Mouse (Mus musculus): ENCODE measurements around the gene Nxn.
A peak's percentile ranks its signal among the peaks of the same experiment; 100 is the strongest.

Nxn gene

DNA sequence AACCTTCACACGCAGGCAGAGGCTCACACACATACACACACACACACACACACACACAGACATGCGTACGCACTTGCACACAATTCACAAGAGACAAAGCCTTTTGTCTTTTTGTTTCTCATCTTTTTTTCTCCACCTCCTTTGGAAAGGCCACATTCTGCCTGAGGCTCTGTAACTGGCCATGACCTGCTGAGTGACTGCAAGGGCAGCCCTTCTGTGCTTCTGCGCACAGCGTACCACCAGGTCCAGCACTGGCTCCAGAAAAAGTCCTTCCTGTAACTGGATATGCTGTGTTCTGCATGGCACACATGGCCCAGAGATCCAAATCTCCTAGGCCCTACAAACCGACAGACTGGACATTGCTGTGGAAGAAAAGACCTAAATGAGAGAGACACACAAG lies 38.7 kb downstream of the Nxn start:
- DNase-seq = no peak

DNA sequence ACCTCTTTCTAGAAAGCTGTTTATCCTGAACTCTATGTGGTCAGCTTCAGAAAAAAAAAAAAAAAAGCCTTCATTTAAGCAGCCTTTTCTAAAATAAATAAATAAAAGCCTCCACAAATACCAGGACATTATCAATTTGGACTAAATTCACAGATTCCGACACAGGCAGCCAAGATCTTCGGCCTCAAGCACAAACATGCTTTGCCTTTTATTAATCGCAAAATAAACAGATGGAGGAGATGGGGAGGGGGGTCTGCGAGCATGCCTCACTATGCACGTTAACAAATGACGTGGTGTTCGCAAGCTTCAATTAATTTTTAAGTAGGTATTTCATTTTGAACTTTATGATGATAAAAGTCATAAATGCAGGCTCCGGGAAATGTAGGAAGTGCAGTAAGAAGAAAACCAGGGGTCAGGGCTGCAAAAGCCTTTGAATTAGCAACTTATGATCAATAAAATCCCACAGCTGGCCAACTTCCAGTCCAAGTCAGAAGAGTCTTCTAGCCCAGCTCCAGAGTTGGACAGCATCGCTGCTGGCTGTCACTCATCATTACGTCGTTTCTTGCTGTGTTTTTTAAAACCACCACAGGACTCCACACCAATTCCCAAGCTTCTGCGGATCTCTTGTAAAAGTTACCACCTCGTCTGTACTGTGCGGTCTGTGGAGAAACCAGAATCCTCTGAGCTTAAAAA lies 40.2 kb downstream of the Nxn start:
- no peak for DNase-seq

DNA sequence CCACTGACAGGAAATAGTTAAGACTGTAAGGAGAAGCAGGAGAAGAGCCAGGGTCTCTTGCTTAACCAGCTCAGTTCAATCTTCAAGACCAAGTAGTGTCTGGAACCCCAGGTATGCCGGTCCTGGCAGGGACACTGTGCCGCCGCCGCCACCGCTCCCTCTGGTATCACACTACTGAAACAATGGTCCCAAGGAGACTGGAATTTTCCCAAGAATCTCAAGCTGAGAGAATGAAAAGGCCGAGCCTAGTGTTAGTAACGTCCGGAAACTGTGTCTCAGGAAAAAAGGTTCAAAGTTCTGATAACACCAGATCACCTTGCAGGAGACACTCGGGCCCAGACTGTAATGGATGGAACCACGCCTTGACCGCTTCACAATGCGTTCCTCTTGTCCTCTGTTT lies 41.5 kb downstream of the Nxn start:
- DNase-seq = no peak

DNA sequence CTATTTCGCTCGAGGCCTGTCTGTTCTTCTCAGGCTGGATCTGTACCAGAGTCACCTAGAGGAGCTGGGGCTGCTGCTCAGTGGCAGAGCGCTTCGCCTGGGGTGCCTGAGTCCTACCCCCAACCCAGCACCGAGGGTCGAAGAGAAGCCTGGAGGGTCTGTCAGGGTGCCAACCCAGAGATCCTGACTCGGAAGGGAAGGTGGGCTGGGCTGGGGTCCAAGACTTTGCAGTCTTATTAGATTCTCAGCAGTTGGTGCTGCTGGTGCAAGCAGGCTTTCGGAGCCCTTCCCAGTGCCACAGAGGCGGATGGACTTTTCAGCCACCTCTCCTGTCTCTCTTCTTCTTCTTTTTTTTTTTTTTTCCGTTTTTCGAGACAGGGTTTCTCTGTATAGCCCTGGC lies 42.8 kb downstream of the Nxn start:
- DNase-seq = no peak

GRCm38 (mm10) chr11:76355425-76355824 lies 43.5 kb downstream of the Nxn start:
- no peak for DNase-seq

- DNase-seq = no peak
These were observed 45.9 kb downstream of the Nxn start for GRCm38 (mm10) chr11:76352861-76353558.

- DNase-seq = no peak
These were observed 47.3 kb downstream of the Nxn start for GRCm38 (mm10) chr11:76351624-76352011.

- no peak for DNase-seq
These were observed 47.9 kb downstream of the Nxn start for GRCm38 (mm10) chr11:76350931-76351623.

DNA sequence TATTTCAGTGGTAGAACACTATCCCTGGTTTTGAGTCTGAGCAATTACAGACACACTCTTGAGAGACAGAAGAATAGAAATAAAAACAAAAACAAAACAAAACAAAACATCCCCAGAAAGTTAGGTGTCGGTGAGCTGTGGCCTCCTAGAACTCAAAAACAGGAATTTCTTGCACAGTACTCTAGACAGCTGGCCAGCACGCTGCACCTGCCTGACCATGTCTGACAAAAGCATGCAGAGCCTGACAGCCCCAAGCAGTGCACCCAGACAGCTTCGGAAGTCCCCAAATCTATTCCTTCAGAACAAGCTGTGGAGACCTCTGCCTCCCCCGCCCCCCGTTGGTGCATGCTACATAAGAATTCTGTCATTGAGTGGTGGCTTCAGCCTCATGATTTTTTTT lies 49.1 kb downstream of the Nxn start:
- no peak for DNase-seq

DNA sequence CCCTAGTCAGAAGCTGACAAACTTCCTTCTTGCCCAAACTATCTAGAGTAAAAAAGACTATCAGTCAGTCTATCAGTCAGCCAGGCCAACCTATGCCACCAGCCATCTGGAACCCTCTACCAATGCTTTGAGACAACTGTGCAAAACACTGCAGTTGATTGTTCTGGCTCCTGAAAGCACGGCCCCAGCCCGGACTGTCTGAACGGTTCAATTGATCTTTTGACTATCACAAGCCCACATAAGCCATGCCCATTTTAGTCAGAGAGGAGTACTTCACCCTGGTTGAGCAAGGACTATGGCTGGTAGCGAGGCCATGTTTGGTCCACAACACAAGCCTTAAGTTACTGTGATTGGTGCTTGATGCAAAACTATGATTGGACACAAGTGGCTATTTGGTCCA lies 51.4 kb downstream of the Nxn start:
- DNase-seq = no peak

GRCm38 (mm10) chr11:76343031-76343430 lies 55.9 kb downstream of the Nxn start:
- no peak for DNase-seq

DNA sequence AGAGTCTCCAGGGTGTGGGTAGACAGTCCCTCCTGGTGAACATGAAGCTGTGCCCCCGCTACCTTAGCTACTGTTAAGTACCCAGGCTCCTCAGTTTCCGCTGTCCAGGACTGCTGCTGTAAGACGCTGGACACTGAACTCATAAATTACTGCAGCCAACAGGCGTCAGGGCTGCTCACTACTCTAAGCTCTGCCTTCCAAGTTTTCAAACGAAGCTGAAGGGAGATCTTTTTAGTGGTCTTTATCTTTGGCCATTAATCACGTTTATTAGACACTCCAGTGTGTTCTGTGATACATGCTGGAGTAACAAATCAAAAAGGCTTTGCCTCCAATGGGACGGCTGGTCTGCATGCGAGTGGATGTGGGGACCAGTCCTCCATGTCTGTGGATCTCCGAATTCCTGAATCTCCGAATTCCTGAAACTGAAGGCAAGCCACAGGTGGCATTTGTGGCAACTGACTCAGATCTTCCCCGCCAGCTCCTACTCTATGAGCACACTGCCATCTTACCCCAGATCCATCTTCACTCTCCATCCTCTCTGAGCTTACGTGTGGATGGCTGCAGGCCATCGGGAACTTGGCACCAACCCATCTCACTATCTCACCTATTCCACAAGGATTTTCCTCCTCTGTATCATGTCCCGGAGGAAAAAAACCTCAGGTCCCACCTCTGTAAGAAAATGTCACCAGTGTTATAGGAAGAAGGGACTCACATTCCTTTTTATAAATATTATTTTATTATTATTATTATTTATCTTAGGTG lies 56.9 kb downstream of the Nxn start:
- no peak for DNase-seq

- DNase-seq = no peak
These were observed 57.8 kb downstream of the Nxn start for GRCm38 (mm10) chr11:76341163-76341562.

DNA sequence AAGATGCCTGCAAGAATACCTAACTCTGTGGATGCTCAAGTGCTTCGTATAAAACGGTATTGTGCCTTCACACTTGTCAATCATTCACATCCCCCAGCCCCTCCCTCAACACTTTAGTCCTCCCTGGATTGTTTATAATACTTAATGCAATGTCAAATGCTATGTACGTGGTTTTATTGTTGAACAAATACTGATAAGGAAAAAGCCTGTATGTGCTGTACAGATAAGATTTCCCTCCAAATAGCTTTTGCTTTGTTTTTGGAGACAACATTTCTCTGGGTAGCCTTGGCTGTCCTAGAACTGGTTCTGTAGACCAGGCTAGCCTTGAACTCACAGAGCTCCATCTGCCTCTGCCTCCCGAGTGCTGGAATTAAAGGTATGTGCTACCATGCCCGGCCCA lies 59.1 kb downstream of the Nxn start:
- DNase-seq = no peak

DNA sequence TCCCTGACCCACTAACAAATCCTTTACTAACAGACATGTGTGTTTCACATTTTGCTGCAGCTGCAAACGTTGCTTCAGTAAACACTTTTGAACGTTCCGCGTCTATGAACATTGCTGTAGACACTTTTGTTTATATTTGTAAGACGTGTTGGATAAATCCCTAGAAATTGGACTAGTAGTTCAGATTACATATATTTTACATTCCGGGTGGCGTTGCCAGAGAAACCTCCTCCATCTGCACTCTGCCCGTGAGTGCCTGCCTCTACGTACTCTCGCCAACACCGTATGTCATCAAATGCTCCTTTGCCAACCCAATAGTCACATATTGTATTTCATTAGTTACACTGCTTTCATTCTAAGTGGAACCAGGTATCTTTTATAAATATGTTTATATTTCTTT lies 59.8 kb downstream of the Nxn start:
- peak; percentile 78 for DNase-seq

DNA sequence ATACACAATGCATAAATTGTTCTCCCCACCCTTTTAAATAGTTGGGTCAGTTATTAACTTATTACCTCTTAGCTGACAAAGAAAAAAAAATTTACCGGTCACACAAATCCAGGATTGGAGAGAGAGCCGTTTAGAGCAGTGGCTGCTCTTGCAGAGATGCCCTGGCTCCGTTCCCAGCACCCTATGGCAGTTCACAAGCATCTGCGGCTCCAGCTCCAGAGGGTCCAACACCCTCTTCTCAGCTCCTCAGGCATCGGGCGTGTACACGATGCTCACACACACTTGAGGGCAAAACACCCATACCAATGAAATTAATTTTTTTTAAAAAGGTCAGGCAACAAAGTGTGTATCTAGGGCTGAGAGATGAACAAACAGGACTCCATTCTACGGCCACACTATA lies 60.3 kb downstream of the Nxn start:
- peak; percentile 55 for DNase-seq

- no peak for DNase-seq
These were observed 61.2 kb downstream of the Nxn start for GRCm38 (mm10) chr11:76337764-76338163.

GRCm38 (mm10) chr11:76337236-76337635 lies 61.7 kb downstream of the Nxn start:
- DNase-seq = no peak

- no peak for DNase-seq
These were observed 62.7 kb downstream of the Nxn start for GRCm38 (mm10) chr11:76336224-76336623.

GRCm38 (mm10) chr11:76334966-76335365 lies 64.0 kb downstream of the Nxn start:
- no peak for DNase-seq

GRCm38 (mm10) chr11:76332240-76332639 lies 66.7 kb downstream of the Nxn start:
- no peak for DNase-seq

DNA sequence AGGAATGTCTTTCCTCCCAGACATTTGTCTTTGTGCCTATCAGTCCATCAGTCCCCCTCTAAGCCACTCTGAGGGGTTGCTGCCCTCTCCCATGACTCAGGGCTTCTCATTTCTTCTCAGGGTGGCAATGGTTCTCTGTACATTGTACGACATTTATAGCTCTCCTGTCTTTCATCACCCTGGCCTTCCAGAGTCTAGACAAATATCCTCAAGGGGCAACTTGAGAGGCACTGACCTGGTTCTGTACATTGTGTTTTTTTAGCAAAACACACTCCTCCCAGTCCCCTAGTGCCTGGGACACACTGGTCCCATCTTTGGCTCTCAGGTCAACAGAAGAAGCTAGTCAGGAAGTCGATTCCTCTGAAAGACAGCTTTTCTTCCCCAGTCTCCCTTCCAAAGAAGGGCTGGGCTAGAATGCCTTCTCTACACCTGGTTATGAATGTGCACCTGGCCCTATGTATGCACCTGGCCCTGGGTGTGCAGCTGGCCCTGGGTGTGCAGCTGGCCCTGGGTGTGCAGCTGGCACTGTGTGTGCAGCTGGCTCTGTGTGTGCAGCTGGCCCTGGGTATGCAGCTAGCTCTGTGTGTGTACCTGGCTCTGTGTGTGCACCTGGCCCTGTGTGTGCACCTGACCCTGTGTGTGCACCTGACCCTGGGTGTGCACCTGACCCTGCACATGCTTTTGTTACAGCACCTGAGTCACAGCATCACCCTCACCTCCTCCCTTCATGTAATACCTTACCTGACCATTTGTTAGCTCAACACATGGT lies 70.2 kb downstream of the Nxn start:
- DNase-seq = no peak

DNA sequence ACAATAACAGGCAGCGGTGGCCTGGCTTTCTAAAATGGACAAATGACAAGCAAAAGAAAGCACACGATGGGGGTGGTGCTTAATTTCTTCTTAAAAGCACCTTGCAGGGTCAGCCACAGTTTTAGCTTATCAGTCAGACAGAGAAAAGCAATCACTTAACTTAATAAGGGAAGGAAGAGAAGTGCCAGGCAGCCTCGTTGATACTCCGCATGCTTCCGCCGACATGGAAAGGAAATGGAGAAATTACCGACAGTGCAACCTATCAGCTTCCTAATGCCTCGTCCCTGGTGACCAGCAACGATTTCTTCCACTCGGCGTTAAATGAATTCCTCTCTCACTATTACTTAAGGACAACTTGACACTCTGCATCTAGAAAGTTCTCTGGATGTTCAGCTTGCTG lies 70.9 kb downstream of the Nxn start:
- DNase-seq = no peak
